Mouse (Mus musculus) frontal cortex, postnatal 36 days (tissue): ENCODE measurements around the gene Esam.
A peak's percentile ranks its signal among the peaks of the same experiment; 100 is the strongest.

Experiments
- DNase-seq, 2 experiments: peaks; one replicate each; pipeline ENCODE4 v3.0.0; 2022; ENCODE audit warnings: low spot score in 2 of 2

The Esam gene

GRCm38 (mm10) chr9:37530888-37531705 is 3.2 kb downstream of the Esam start:
- no peak for DNase-seq

GRCm38 (mm10) chr9:37536851-37537250 is 9.0 kb downstream of the Esam start:
- DNase-seq = no peak

GRCm38 (mm10) chr9:37537658-37538250 is 9.9 kb downstream of the Esam start:
- no peak for DNase-seq

GRCm38 (mm10) chr9:37539170-37540025 is 11.5 kb downstream of the Esam start, which contains the start of gene Vsig2:
Gene Vsig2 (plus strand): TSS chr9:37539255.
- no peak for DNase-seq

GRCm38 (mm10) chr9:37540226-37540625 is 12.3 kb downstream of the Esam start:
- DNase-seq = no peak

- no peak for DNase-seq
Observed at GRCm38 (mm10) chr9:37540701-37541575, 13.1 kb downstream of the Esam start.

- no peak for DNase-seq
Observed at GRCm38 (mm10) chr9:37541851-37542642, 14.2 kb downstream of the Esam start.

GRCm38 (mm10) chr9:37543869-37544440 is 16.1 kb downstream of the Esam start:
- DNase-seq = no peak

- DNase-seq = peak; percentile 78
Observed at GRCm38 (mm10) chr9:37544447-37545165, 16.7 kb downstream of the Esam start.

GRCm38 (mm10) chr9:37545166-37545610 is 17.3 kb downstream of the Esam start:
- DNase-seq = no peak

GRCm38 (mm10) chr9:37545847-37546452 is 18.1 kb downstream of the Esam start:
- no peak for DNase-seq

GRCm38 (mm10) chr9:37546889-37547288 is 19.0 kb downstream of the Esam start:
- DNase-seq = no peak

- no peak for DNase-seq
Observed at GRCm38 (mm10) chr9:37550435-37550834, 22.6 kb downstream of the Esam start.

- DNase-seq = no peak
Observed at GRCm38 (mm10) chr9:37551751-37552531, 24.1 kb downstream of the Esam start.

- DNase-seq = peak; percentile 84 to 91
Observed at GRCm38 (mm10) chr9:37552536-37553293, 24.8 kb downstream of the Esam start, which contains the start of gene Nrgn. Gene Nrgn (minus strand): TSS chr9:37552904.

- no peak for DNase-seq
Observed at GRCm38 (mm10) chr9:37554279-37554678, 26.4 kb downstream of the Esam start.
